Mouse (Mus musculus) retina, postnatal 7 days (tissue): ENCODE measurements around the gene Nsmce4a.
A peak's percentile ranks its signal among the peaks of the same experiment; 100 is the strongest.
"Not testable (repeated sequence)": the region's sequence is repeated elsewhere in the genome, so short reads cannot be mapped to it uniquely, and the experiment has no call there.

Experiments used
- DNase-seq: peaks from one replicate; pipeline ENCODE4 v3.0.0-alpha.2; 2012; ENCODE audit warnings: low read depth, low spot score

Nsmce4a gene

GRCm38 (mm10) chr7:130537068-130537467 is 35.9 kb downstream of the Nsmce4a start:
- no peak for DNase-seq

- no peak for DNase-seq
Measured at GRCm38 (mm10) chr7:130535174-130535573, 37.7 kb downstream of the Nsmce4a start.

GRCm38 (mm10) chr7:130533316-130534260 is 39.3 kb downstream of the Nsmce4a start:
- peak; percentile 86 for DNase-seq

- DNase-seq = not testable (repeated sequence)
Measured at GRCm38 (mm10) chr7:130531138-130531537, 41.8 kb downstream of the Nsmce4a start.

- DNase-seq = no peak
Measured at GRCm38 (mm10) chr7:130527306-130527705, 45.6 kb downstream of the Nsmce4a start.

GRCm38 (mm10) chr7:130523451-130523850 is 49.5 kb downstream of the Nsmce4a start:
- DNase-seq = no peak

- no peak for DNase-seq
Measured at GRCm38 (mm10) chr7:130520812-130521422, 52.0 kb downstream of the Nsmce4a start.

GRCm38 (mm10) chr7:130520049-130520425 is 52.9 kb downstream of the Nsmce4a start, which contains the start of gene Ate1:
Ate1 (minus strand) TSS chr7:130520369.
- no peak for DNase-seq

- DNase-seq = peak; percentile 97
Measured at GRCm38 (mm10) chr7:130519096-130520048, 53.5 kb downstream of the Nsmce4a start.

GRCm38 (mm10) chr7:130518213-130519095 is 54.5 kb downstream of the Nsmce4a start:
- DNase-seq = no peak

- DNase-seq = no peak
Measured at GRCm38 (mm10) chr7:130510243-130510642, 62.7 kb downstream of the Nsmce4a start.

GRCm38 (mm10) chr7:130503006-130503405 is 69.9 kb downstream of the Nsmce4a start:
- DNase-seq = no peak

- DNase-seq = no peak
Measured at GRCm38 (mm10) chr7:130501499-130501898, 71.4 kb downstream of the Nsmce4a start.

- DNase-seq = no peak
Measured at GRCm38 (mm10) chr7:130493346-130493745, 79.6 kb downstream of the Nsmce4a start.

GRCm38 (mm10) chr7:130492026-130492425 is 80.9 kb downstream of the Nsmce4a start:
- no peak for DNase-seq
